Mouse (Mus musculus): ENCODE measurements around the gene Grasp. TPM values are rescaled to one million over a fixed set of nuclear protein-coding genes. Genes with fewer than 3 reads are reported as not detected.

Gene Grasp
- polyA plus RNA-seq, 1 experiment from 2014 or later: 2.3 TPM

DNA sequence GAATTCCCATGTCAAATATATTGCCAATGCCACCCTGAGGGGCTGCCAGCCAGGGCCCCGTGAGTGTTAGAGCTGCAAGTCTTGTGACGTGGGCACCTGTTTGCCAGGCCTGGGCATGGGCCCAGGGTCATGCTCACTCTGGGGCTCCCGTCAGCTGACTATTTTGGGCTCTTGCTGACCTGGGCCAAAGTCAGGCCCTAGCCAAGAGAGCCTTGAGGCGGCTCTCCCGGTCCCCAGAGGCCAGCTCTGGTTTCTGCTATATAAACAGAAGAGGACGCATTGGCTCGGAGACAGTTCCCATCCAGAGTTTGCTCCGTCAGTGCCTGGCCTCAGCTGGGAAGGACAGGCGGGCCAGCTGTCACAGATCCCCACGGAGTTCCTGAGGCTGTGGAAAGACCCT, 36.4 kb downstream of the Grasp start:
- Histone ChIP-seq H3K4me2 (ENCODE audit: low read depth, low read length) (0 out of 2 replicates have a peak overlapping the region, but pooled peaks have one; percentile 5), H3K4me3 (ENCODE audit: low read length) (no peak overlapping the region), H3K9ac (ENCODE audit: low read depth, low read length) (peak overlapping the region; percentile 22; the same call in 1 of the 2 replicates), H3K36me3 (ENCODE audit: control insufficient read depth, insufficient read depth, low read length) (no peaks in the 10 kb centered on the region), H3K27me3 (replicated peaks; ENCODE audit: control insufficient read depth, insufficient read depth, low read length) (no peaks in the 10 kb centered on the region), H3K4me1 (ENCODE audit: control insufficient read depth, insufficient read depth, low read length) (peaks cover 30% of the 10 kb centered on the region), H3K9me3 (ENCODE audit: control insufficient read depth, low read length) (no peaks in the 10 kb centered on the region), H3K27ac (ENCODE audit: low read length) (peak overlapping the region; percentile 91)
- peak; percentile 38; the same call in 1 of the 2 replicates for ATAC-seq
- 40% methylated on average over 10 of the region's 10 CpGs for WGBS

DNA sequence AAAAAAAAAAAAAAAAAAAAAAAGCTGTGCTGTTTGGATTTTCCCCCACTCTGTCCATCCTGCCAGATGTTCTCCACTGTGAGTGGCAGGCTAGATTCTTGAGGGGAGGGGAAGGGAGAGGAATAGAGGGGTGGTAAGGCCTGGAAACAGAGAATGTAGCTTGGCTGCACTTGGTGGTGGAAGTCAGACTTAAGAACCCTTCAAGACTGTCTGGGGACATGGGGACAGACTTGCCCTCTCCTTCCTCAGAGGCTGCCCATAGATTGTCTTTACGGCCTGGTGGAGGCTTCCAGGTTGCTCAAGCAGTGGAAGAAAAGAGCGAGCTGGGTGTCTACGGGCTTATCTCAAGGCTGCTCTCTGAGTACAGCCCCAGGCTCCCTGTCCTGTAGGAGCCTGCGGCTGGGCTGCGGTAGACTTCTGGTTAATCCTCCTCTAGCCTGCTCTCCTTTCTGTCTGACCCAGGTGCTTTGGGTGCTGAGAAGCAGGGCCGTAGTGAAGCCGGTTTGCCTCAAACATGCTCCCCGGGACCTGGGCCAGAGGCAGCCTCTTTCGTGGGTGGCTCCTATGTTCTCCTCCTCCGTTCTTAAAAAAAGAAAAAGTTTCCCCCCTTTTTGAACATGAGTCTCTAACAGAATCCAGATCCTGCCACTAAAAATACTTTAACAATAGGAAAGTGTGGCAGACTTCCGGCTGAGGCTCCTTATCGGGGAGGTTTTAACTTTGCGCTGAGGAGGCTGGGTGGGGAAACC, 37.1 kb downstream of the Grasp start:
- no peak overlapping the region for H3K4me2 ChIP-seq (ENCODE audit: low read depth, low read length)
- WGBS: 29% methylated on average over 13 of the region's 13 CpGs
- H3K4me1 ChIP-seq (ENCODE audit: control insufficient read depth, insufficient read depth, low read length): peaks cover 37% of the 10 kb centered on the region
- H3K9ac ChIP-seq (ENCODE audit: low read depth, low read length): peak overlapping the region; percentile 42
- peak; percentile 41; the same call in 1 of the 2 replicates for ATAC-seq
- H3K36me3 ChIP-seq (ENCODE audit: control insufficient read depth, insufficient read depth, low read length): no peaks in the 10 kb centered on the region
- H3K9me3 ChIP-seq (ENCODE audit: control insufficient read depth, low read length): no peaks in the 10 kb centered on the region
- H3K27ac ChIP-seq (ENCODE audit: low read length): peak overlapping the region; percentile 91
- H3K4me3 ChIP-seq (ENCODE audit: low read length): no peak overlapping the region
- H3K27me3 ChIP-seq (replicated peaks; ENCODE audit: control insufficient read depth, insufficient read depth, low read length): no peaks in the 10 kb centered on the region

DNA sequence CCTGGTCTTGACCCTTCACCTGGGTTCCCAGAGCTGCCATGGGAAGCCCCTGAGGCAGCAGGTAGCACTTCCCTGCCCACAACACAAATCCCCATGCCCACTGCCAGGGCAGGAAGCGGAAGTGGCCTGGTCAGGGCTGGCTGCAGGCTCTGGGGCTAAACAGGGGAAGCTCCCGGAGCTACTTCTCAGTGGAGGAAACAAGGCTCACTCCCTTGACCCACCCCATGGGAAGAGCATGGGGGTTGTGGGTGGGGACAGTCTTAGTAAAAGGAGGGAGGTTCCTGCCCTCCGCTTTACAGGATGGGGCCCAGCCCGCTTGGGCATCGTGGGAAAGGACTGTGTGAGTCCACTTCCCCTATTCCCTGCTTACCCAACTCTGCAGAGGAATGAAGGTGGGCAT, 38.5 kb downstream of the Grasp start:
- peaks cover 45% of the 10 kb centered on the region for H3K4me1 ChIP-seq (ENCODE audit: control insufficient read depth, insufficient read depth, low read length)
- no peak overlapping the region for H3K4me3 ChIP-seq (ENCODE audit: low read length)
- no peaks in the 10 kb centered on the region for H3K36me3 ChIP-seq (ENCODE audit: control insufficient read depth, insufficient read depth, low read length)
- WGBS: 62% methylated on average over 5 of the region's 5 CpGs
- H3K27ac ChIP-seq (ENCODE audit: low read length): peak overlapping the region; percentile 30; the same call in 1 of the 2 replicates
- H3K9me3 ChIP-seq (ENCODE audit: control insufficient read depth, low read length): no peaks in the 10 kb centered on the region
- ATAC-seq: no peak
- no peak overlapping the region for H3K4me2 ChIP-seq (ENCODE audit: low read depth, low read length)
- H3K9ac ChIP-seq (ENCODE audit: low read depth, low read length): peak overlapping the region; percentile 38; the same call in 1 of the 2 replicates
- H3K27me3 ChIP-seq (replicated peaks; ENCODE audit: control insufficient read depth, insufficient read depth, low read length): no peaks in the 10 kb centered on the region

DNA sequence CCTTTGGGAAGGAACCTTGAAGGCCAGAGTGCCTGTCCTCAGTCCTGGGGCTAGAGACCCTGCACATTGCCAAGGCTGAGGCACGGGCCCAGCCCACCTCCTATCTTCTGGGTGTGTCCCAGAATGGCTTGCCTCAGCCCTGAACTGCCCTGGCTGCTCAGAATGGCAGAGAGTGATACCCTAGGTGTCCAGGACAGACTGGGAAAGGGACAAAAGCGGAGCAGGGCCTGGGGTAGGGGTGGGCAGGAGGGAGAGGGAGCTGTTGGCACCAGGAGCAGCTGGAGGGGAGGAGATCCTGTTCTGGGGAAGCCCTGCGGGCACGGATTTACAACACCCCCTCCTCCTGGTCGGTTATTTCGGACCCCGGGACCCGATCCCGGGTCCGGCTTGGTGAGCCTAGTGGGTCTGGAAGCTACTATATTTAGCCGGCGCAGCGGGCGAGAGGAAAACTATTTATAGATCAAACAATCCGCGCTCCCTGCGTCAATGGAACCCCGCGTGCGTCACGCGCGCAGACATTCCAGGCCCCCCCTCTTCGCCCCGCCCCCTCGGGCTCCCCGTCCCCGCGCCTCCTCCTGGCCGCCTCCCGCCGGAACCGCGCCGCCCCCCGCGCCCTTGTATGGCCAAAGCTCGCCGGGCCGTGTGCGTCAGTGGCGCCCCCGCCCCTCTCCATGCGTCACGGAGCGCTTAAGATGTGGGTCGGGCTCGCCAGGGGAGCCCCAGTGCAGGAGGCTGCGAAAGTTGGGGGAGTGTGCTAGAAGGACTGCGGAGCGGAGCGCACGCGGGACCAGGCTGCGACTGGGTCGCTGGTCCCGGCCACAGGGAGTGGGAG, 42.4 kb downstream of the Grasp start:
- peak; percentile 90 for ATAC-seq
- Histone ChIP-seq H3K27me3 (replicated peaks; ENCODE audit: control insufficient read depth, insufficient read depth, low read length) (no peaks in the 10 kb centered on the region), H3K4me2 (ENCODE audit: low read depth, low read length) (peak overlapping the region; percentile 69), H3K4me3 (ENCODE audit: low read length) (peak overlapping the region; percentile 52), H3K27ac (ENCODE audit: low read length) (peak overlapping the region; percentile 73), H3K9me3 (ENCODE audit: control insufficient read depth, low read length) (no peaks in the 10 kb centered on the region), H3K9ac (ENCODE audit: low read depth, low read length) (peak overlapping the region; percentile 70), H3K36me3 (ENCODE audit: control insufficient read depth, insufficient read depth, low read length) (0 out of 2 replicates have a peak, but pooled peaks cover 8% of the 10 kb centered on the region), H3K4me1 (ENCODE audit: control insufficient read depth, insufficient read depth, low read length) (peaks cover 38% of the 10 kb centered on the region)
- WGBS: under 1% methylated on average over 57 of the region's 57 CpGs

DNA sequence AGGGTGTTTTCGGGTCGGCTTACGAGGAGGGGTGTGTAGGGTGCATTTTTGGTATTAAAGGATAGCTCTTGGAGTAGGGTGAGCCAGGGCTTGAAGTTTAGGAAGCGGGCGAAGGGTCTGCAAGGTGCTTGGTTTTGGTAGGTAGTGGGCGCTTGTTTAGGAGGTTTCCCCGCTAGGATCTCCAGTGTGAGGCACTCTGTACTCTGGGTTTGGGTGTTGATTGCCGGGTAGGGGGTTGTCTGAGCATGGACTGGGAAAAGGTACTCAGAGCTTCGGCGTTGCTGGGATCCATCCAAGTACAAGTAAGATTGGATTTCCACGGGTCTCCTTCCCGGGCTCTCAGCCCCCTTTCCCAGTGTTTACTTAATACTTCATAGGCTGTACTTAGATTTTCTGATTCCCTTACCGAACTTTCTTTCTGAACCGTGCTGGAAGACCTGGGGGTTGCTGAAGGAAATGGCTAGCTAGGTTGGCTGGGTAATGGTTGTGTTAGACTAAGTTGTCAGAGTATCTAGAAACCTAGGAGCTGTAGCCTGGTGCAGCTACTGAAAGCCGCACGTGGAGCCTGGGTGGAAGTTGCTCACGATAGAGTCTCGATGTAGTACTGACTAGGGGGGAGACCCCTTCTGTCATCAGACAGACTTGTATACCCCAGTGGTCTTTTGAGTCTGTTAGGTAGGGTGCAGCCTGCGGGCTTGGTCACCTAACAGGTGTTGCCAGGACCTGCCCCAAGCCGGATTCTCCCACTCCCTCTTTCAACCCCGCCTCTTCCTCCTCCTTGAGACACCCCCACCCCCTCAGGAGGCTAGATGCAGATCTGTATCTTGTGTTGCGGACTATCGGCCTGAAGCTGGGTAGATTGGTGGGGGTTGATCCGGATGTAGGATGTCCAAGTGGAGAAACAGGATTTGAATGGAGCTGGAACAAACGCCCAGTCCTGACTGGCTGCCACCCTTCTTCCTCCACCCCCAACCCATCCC, 43.4 kb downstream of the Grasp start:
- peak; percentile 18 for ATAC-seq
- Histone ChIP-seq H3K27me3 (replicated peaks; ENCODE audit: control insufficient read depth, insufficient read depth, low read length) (no peaks in the 10 kb centered on the region), H3K27ac (ENCODE audit: low read length) (peak overlapping the region; percentile 40), H3K4me2 (ENCODE audit: low read depth, low read length) (peak overlapping the region; percentile 69), H3K9ac (ENCODE audit: low read depth, low read length) (peak overlapping the region; percentile 70), H3K9me3 (ENCODE audit: control insufficient read depth, low read length) (no peaks in the 10 kb centered on the region), H3K4me1 (ENCODE audit: control insufficient read depth, insufficient read depth, low read length) (peaks cover 30% of the 10 kb centered on the region), H3K4me3 (ENCODE audit: low read length) (peak overlapping the region; percentile 52), H3K36me3 (ENCODE audit: control insufficient read depth, insufficient read depth, low read length) (0 out of 2 replicates have a peak, but pooled peaks cover 8% of the 10 kb centered on the region)
- WGBS: 3% methylated on average over 25 of the region's 25 CpGs

DNA sequence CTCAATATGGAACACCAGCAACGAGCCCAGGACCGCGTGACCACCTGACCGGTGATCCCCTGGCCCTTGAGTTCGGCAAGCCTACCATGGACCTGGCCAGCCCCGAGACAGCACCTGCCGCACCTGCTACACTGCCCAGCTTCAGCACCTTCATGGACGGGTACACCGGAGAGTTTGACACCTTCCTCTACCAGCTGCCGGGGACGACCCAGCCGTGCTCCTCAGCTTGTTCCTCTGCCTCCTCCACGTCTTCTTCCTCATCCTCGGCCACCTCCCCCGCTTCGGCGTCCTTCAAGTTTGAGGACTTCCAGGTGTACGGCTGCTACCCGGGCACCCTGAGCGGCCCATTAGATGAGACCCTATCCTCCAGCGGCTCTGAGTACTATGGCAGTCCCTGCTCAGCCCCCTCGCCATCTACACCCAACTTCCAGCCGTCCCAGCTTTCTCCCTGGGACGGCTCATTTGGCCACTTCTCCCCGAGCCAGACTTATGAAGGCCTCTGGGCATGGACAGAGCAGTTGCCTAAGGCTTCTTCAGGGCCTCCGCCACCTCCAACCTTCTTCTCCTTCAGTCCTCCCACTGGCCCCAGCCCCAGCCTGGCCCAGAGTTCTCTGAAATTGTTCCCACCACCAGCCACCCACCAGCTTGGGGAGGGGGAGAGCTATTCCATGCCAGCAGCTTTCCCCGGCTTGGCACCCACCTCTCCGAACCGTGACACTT, 46.3 kb downstream of the Grasp start:
- 0 out of 2 replicates have a peak, but pooled peaks cover 8% of the 10 kb centered on the region for H3K36me3 ChIP-seq (ENCODE audit: control insufficient read depth, insufficient read depth, low read length)
- peaks cover 24% of the 10 kb centered on the region for H3K4me1 ChIP-seq (ENCODE audit: control insufficient read depth, insufficient read depth, low read length)
- H3K4me3 ChIP-seq (ENCODE audit: low read length): no peak overlapping the region
- H3K9ac ChIP-seq (ENCODE audit: low read depth, low read length): no peak overlapping the region
- ATAC-seq: no peak
- H3K27ac ChIP-seq (ENCODE audit: low read length): no peak overlapping the region
- H3K9me3 ChIP-seq (ENCODE audit: control insufficient read depth, low read length): no peaks in the 10 kb centered on the region
- WGBS: 90% methylated on average over 29 of the region's 29 CpGs
- no peaks in the 10 kb centered on the region for H3K27me3 ChIP-seq (replicated peaks; ENCODE audit: control insufficient read depth, insufficient read depth, low read length)
- no peak overlapping the region for H3K4me2 ChIP-seq (ENCODE audit: low read depth, low read length)

DNA sequence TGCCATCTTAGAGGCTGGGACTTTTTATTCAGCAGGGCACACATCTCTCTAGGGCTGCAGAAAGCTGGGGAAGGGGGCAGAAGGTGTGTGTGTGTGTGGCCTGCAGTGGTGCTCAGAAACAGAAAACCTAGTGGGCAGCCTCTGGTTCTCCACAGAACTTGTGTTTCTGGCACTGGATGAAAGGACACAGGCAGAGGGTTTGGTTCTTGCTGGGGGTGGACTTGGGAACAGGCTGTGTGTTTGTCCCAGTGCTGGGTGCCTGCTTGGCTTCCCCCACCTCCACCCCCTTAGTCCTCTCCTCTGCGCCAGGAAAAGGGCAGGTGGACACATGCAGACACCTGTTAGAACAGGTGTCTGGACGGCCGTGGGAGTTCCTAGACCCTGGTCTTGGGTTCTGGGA, 47.1 kb downstream of the Grasp start:
- 0 out of 2 replicates have a peak, but pooled peaks cover 8% of the 10 kb centered on the region for H3K36me3 ChIP-seq (ENCODE audit: control insufficient read depth, insufficient read depth, low read length)
- H3K9me3 ChIP-seq (ENCODE audit: control insufficient read depth, low read length): no peaks in the 10 kb centered on the region
- no peak for ATAC-seq
- WGBS: 71% methylated on average over 3 of the region's 3 CpGs
- no peaks in the 10 kb centered on the region for H3K27me3 ChIP-seq (replicated peaks; ENCODE audit: control insufficient read depth, insufficient read depth, low read length)
- H3K4me2 ChIP-seq (ENCODE audit: low read depth, low read length): no peak overlapping the region
- no peak overlapping the region for H3K9ac ChIP-seq (ENCODE audit: low read depth, low read length)
- no peak overlapping the region for H3K4me3 ChIP-seq (ENCODE audit: low read length)
- H3K27ac ChIP-seq (ENCODE audit: low read length): no peak overlapping the region
- peaks cover 17% of the 10 kb centered on the region for H3K4me1 ChIP-seq (ENCODE audit: control insufficient read depth, insufficient read depth, low read length)

DNA sequence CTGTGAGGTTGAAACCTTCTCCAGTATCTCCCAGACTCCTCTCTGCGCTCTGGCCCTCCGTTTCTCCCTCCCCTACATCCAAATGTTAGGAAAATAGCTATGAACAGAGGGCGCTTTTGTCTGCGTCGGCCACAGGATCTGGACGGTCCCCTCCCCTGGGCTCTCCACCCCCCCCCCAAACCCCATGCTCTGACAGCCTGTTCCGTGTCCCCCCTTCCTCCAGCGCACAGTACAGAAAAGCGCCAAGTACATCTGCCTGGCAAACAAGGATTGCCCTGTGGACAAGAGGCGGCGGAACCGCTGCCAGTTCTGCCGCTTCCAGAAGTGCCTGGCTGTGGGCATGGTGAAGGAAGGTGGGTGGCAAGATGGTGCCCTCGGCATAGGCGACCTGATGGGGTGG, 47.5 kb downstream of the Grasp start:
- no peak overlapping the region for H3K4me2 ChIP-seq (ENCODE audit: low read depth, low read length)
- no peaks in the 10 kb centered on the region for H3K27me3 ChIP-seq (replicated peaks; ENCODE audit: control insufficient read depth, insufficient read depth, low read length)
- WGBS: 85% methylated on average over 15 of the region's 15 CpGs

More for the DNA sequence above, 47.5 kb downstream of the Grasp start:
- Histone ChIP-seq H3K9ac (ENCODE audit: low read depth, low read length) (no peak overlapping the region), H3K36me3 (ENCODE audit: control insufficient read depth, insufficient read depth, low read length) (0 out of 2 replicates have a peak, but pooled peaks cover 8% of the 10 kb centered on the region), H3K4me3 (ENCODE audit: low read length) (no peak overlapping the region), H3K4me1 (ENCODE audit: control insufficient read depth, insufficient read depth, low read length) (peaks cover 15% of the 10 kb centered on the region), H3K27ac (ENCODE audit: low read length) (no peak overlapping the region), H3K9me3 (ENCODE audit: control insufficient read depth, low read length) (no peaks in the 10 kb centered on the region)
- ATAC-seq: no peak

Data from intestine, embryonic 16.5 days (tissue).